Mouse (Mus musculus): ENCODE measurements around the gene Rps6ka5. TPM values are rescaled to one million over a fixed set of nuclear protein-coding genes. Genes with fewer than 3 reads are reported as not detected.

The Rps6ka5 gene
- 33.8 TPM for polyA plus RNA-seq (2014; fragmentation: Illumina TruSeq; extraction: RNeasy Lipid Tissue Mini Kit (QIAGEN cat#74804))

GRCm38 (mm10) chr12:100726651-100727050 lies at the start of gene Rps6ka5:
Rps6ka5 (minus strand) TSS chr12:100726983.

DNA sequence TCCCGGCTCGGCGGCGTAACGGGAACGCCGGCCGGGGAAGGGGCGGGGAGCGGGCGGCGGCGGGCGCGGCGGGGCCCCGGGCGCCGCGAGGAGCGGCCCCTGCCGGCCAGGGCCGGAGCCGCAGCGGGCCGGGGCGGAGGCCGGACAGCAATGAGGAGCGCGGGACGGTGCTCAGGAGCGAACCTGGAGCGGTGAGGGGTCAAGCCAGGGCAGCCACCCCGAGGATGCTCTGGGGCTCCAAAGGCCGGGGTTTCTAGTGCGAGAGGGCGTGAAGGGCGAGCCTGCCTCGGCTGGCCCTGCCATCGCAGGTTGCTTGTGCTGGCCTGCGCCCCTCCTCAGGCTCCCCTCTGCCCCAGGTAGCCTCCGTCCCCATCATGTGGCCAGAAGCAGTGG lies 206.0 kb downstream of the Rps6ka5 start, which contains the start of gene Ttc7b:
Ttc7b (minus strand) TSS at position 33 of the 393 bp plus-strand sequence.

Other genes starting within 250 kb of the Rps6ka5 start
- gene Ttc7b, start 206.2 kb downstream of the Rps6ka5 start, polyA plus RNA-seq (2014; fragmentation: Illumina TruSeq; extraction: RNeasy Lipid Tissue Mini Kit (QIAGEN cat#74804)): 19.5 TPM
- 4.6 TPM for gene Dglucy, start 52.1 kb upstream of the Rps6ka5 start, polyA plus RNA-seq (2014; fragmentation: Illumina TruSeq; extraction: RNeasy Lipid Tissue Mini Kit (QIAGEN cat#74804))
- 1.1 TPM for gene Gpr68, start 181.2 kb upstream of the Rps6ka5 start, polyA plus RNA-seq (2014; fragmentation: Illumina TruSeq; extraction: RNeasy Lipid Tissue Mini Kit (QIAGEN cat#74804))

All from ovary, adult 10 weeks (tissue).